Mouse (Mus musculus): ENCODE data around the gene A230072I06Rik. TPM values are rescaled to one million over a fixed set of nuclear protein-coding genes. Genes with fewer than 3 reads are reported as not detected.

A230072I06Rik gene
- total RNA-seq (2014; fragmentation: Nextera tagmentation), result not detected in 2 replicates
- total RNA-seq (2017), result 0.11 TPM in 1 of 2 replicates, not detected in the other
- polyA plus RNA-seq (2012), result not detected in 2 replicates

GRCm38 (mm10) chr8:12278663-12279312 is at the start of gene A230072I06Rik:
A230072I06Rik (plus strand) TSS chr8:12278819.
- H3K9me3 ChIP-seq (replicated peaks), result no peaks in the 10 kb centered on the region
- no peaks in the 10 kb centered on the region for H3K36me3 ChIP-seq (replicated peaks)
- DNase-seq (ENCODE audit: low spot score) (no peak), ATAC-seq (ENCODE audit: extremely low read depth, insufficient number of reproducible peaks, low FRiP score, poor library complexity, severe bottlenecking) (no peak)
- TF ChIP-seq GATA2 (IDR thresholded peaks at IDR 0.05; ENCODE audit: borderline replicate concordance, low read depth, low read length) (no peak), TAL1 (conservative IDR thresholded peaks at IDR 0.05; ENCODE audit: low read depth, low read length) (no peak), GATA1 (IDR thresholded peaks at IDR 0.05; ENCODE audit: borderline replicate concordance, low read length) (no peak), CTCF (IDR thresholded peaks at IDR 0.05; ENCODE audit: low read depth, low read length) (no peak), POLR2AphosphoS5 (IDR thresholded peaks at IDR 0.05; ENCODE audit: insufficient replicate concordance, low read depth, low read length) (no peak)
- H3K27me3 ChIP-seq (ENCODE audit: insufficient read depth, low read length), result no peaks in the 10 kb centered on the region
- H3K4me1 ChIP-seq (ENCODE audit: insufficient read depth, low read depth, low read length), result no peaks in the 10 kb centered on the region
- no peak within 1 kb of the TSS for H3K4me3 ChIP-seq (ENCODE audit: low read depth, low read length)

GRCm38 (mm10) chr8:12234039-12234438 is 44.6 kb upstream of the A230072I06Rik start:
- H3K9me3 ChIP-seq (replicated peaks), result no peaks in the 10 kb centered on the region
- H3K27me3 ChIP-seq (ENCODE audit: insufficient read depth, low read length), result peaks cover 3% of the 10 kb centered on the region; the same call in 1 of the 2 replicates
- ATAC-seq (ENCODE audit: extremely low read depth, insufficient number of reproducible peaks, low FRiP score, poor library complexity, severe bottlenecking) (no peak), DNase-seq (ENCODE audit: low spot score) (no peak)
- TF ChIP-seq CTCF (IDR thresholded peaks at IDR 0.05; ENCODE audit: low read depth, low read length) (no peak), GATA2 (IDR thresholded peaks at IDR 0.05; ENCODE audit: borderline replicate concordance, low read depth, low read length) (no peak), TAL1 (conservative IDR thresholded peaks at IDR 0.05; ENCODE audit: low read depth, low read length) (no peak), POLR2AphosphoS5 (IDR thresholded peaks at IDR 0.05; ENCODE audit: insufficient replicate concordance, low read depth, low read length) (no peak), GATA1 (IDR thresholded peaks at IDR 0.05; ENCODE audit: borderline replicate concordance, low read length) (no peak)
- H3K4me1 ChIP-seq (ENCODE audit: insufficient read depth, low read depth, low read length), result no peaks in the 10 kb centered on the region
- H3K36me3 ChIP-seq (replicated peaks), result no peaks in the 10 kb centered on the region
- H3K4me3 ChIP-seq (ENCODE audit: low read depth, low read length), result no peak overlapping the region

GRCm38 (mm10) chr8:12238775-12239174 is 39.8 kb upstream of the A230072I06Rik start:
- H3K27me3 ChIP-seq (ENCODE audit: insufficient read depth, low read length), result no peaks in the 10 kb centered on the region; the same call in 1 of the 2 replicates
- DNase-seq (ENCODE audit: low spot score), result no peak
- TF ChIP-seq POLR2AphosphoS5 (IDR thresholded peaks at IDR 0.05; ENCODE audit: insufficient replicate concordance, low read depth, low read length), result no peak
- no peak for TF ChIP-seq CTCF (IDR thresholded peaks at IDR 0.05; ENCODE audit: low read depth, low read length)
- no peak for TF ChIP-seq TAL1 (conservative IDR thresholded peaks at IDR 0.05; ENCODE audit: low read depth, low read length)
- TF ChIP-seq GATA1 (IDR thresholded peaks at IDR 0.05; ENCODE audit: borderline replicate concordance, low read length), result no peak
- no peak for TF ChIP-seq GATA2 (IDR thresholded peaks at IDR 0.05; ENCODE audit: borderline replicate concordance, low read depth, low read length)
- no peak overlapping the region for H3K4me3 ChIP-seq (ENCODE audit: low read depth, low read length)
- no peaks in the 10 kb centered on the region for H3K4me1 ChIP-seq (ENCODE audit: insufficient read depth, low read depth, low read length)
- no peaks in the 10 kb centered on the region for H3K9me3 ChIP-seq (replicated peaks)
- no peak for ATAC-seq (ENCODE audit: extremely low read depth, insufficient number of reproducible peaks, low FRiP score, poor library complexity, severe bottlenecking)
- H3K36me3 ChIP-seq (replicated peaks), result no peaks in the 10 kb centered on the region

- H3K36me3 ChIP-seq (replicated peaks), result no peaks in the 10 kb centered on the region
- ATAC-seq (ENCODE audit: extremely low read depth, insufficient number of reproducible peaks, low FRiP score, poor library complexity, severe bottlenecking), result no peak
- no peaks in the 10 kb centered on the region for H3K9me3 ChIP-seq (replicated peaks)
- DNase-seq (ENCODE audit: low spot score), result no peak
- no peaks in the 10 kb centered on the region for H3K4me1 ChIP-seq (ENCODE audit: insufficient read depth, low read depth, low read length)
- H3K27me3 ChIP-seq (ENCODE audit: insufficient read depth, low read length), result no peaks in the 10 kb centered on the region; the same call in 1 of the 2 replicates
- TF ChIP-seq GATA2 (IDR thresholded peaks at IDR 0.05; ENCODE audit: borderline replicate concordance, low read depth, low read length), result no peak
- no peak for TF ChIP-seq POLR2AphosphoS5 (IDR thresholded peaks at IDR 0.05; ENCODE audit: insufficient replicate concordance, low read depth, low read length)
- no peak for TF ChIP-seq TAL1 (conservative IDR thresholded peaks at IDR 0.05; ENCODE audit: low read depth, low read length)
- TF ChIP-seq GATA1 (IDR thresholded peaks at IDR 0.05; ENCODE audit: borderline replicate concordance, low read length), result no peak
- no peak for TF ChIP-seq CTCF (IDR thresholded peaks at IDR 0.05; ENCODE audit: low read depth, low read length)
- no peak overlapping the region for H3K4me3 ChIP-seq (ENCODE audit: low read depth, low read length)
Observed at GRCm38 (mm10) chr8:12240143-12240542, 38.5 kb upstream of the A230072I06Rik start.

- H3K4me3 ChIP-seq (ENCODE audit: low read depth, low read length), result no peak overlapping the region
- ATAC-seq (ENCODE audit: extremely low read depth, insufficient number of reproducible peaks, low FRiP score, poor library complexity, severe bottlenecking) (no peak), DNase-seq (ENCODE audit: low spot score) (no peak)
- no peak for TF ChIP-seq CTCF (IDR thresholded peaks at IDR 0.05; ENCODE audit: low read depth, low read length)
- no peak for TF ChIP-seq POLR2AphosphoS5 (IDR thresholded peaks at IDR 0.05; ENCODE audit: insufficient replicate concordance, low read depth, low read length)
- TF ChIP-seq GATA2 (IDR thresholded peaks at IDR 0.05; ENCODE audit: borderline replicate concordance, low read depth, low read length), result no peak
- no peak for TF ChIP-seq GATA1 (IDR thresholded peaks at IDR 0.05; ENCODE audit: borderline replicate concordance, low read length)
- no peak for TF ChIP-seq TAL1 (conservative IDR thresholded peaks at IDR 0.05; ENCODE audit: low read depth, low read length)
- H3K4me1 ChIP-seq (ENCODE audit: insufficient read depth, low read depth, low read length), result no peaks in the 10 kb centered on the region
- no peaks in the 10 kb centered on the region for H3K36me3 ChIP-seq (replicated peaks)
- no peaks in the 10 kb centered on the region; the same call in 1 of the 2 replicates for H3K27me3 ChIP-seq (ENCODE audit: insufficient read depth, low read length)
- no peaks in the 10 kb centered on the region for H3K9me3 ChIP-seq (replicated peaks)
Observed at GRCm38 (mm10) chr8:12243746-12244145, 34.9 kb upstream of the A230072I06Rik start.

- no peak for TF ChIP-seq CTCF (IDR thresholded peaks at IDR 0.05; ENCODE audit: low read depth, low read length)
- TF ChIP-seq TAL1 (conservative IDR thresholded peaks at IDR 0.05; ENCODE audit: low read depth, low read length), result no peak
- no peak for TF ChIP-seq POLR2AphosphoS5 (IDR thresholded peaks at IDR 0.05; ENCODE audit: insufficient replicate concordance, low read depth, low read length)
- TF ChIP-seq GATA1 (IDR thresholded peaks at IDR 0.05; ENCODE audit: borderline replicate concordance, low read length), result no peak
- no peak for TF ChIP-seq GATA2 (IDR thresholded peaks at IDR 0.05; ENCODE audit: borderline replicate concordance, low read depth, low read length)
- Histone ChIP-seq H3K9me3 (replicated peaks) (no peaks in the 10 kb centered on the region), H3K27me3 (ENCODE audit: insufficient read depth, low read length) (no peaks in the 10 kb centered on the region), H3K4me1 (ENCODE audit: insufficient read depth, low read depth, low read length) (no peaks in the 10 kb centered on the region), H3K36me3 (replicated peaks) (no peaks in the 10 kb centered on the region), H3K4me3 (ENCODE audit: low read depth, low read length) (no peak overlapping the region)
- no peak for ATAC-seq (ENCODE audit: extremely low read depth, insufficient number of reproducible peaks, low FRiP score, poor library complexity, severe bottlenecking)
- no peak for DNase-seq (ENCODE audit: low spot score)
Observed at GRCm38 (mm10) chr8:12259890-12260289, 18.7 kb upstream of the A230072I06Rik start.

Measured in G1E (cell line).